Mouse (Mus musculus) cerebellum, adult 2 months (tissue): ENCODE measurements around the gene Dnase1l3. TPM values are rescaled to one million over a fixed set of nuclear protein-coding genes. Genes with fewer than 3 reads are reported as not detected.

Experiments used
- DNase-seq, 2 experiments: peaks; one replicate each; pipeline ENCODE4 v3.0.0; 2021
- H3K27ac ChIP-seq: fragments of 200-500 bp; 2 replicates; pipeline ENCODE4 v1.5.1; 2012; ENCODE audit warnings: low read length, control low read depth, inconsistent platforms; ENCODE audit not compliant: insufficient read depth
- H3K27me3 ChIP-seq: fragments of 200-500 bp; 2 replicates; pipeline ENCODE4 v1.6.1; 2012; ENCODE audit warnings: inconsistent platforms, mild to moderate bottlenecking, low read length, moderate library complexity; ENCODE audit not compliant: control insufficient read depth, insufficient read depth
- H3K4me1 ChIP-seq: fragments of 200-500 bp; 2 replicates; pipeline ENCODE4 v1.6.1; 2011; ENCODE audit warnings: low read length; ENCODE audit not compliant: control insufficient read depth, insufficient read depth
- H3K4me3 ChIP-seq: fragments of 200-500 bp; replicated peaks from 2 replicates; pipeline ENCODE3; 2011; ENCODE audit warnings: mild to moderate bottlenecking, low read depth, low read length, control low read depth; ENCODE audit not compliant: insufficient read depth
- CTCF ChIP-seq: fragments of 200-500 bp; IDR thresholded peaks from 2 replicates; pipeline ENCODE4 v1.5.1; 2011; ENCODE audit warnings: low read depth, mild to moderate bottlenecking, control low read depth, low read length, moderate library complexity, borderline replicate concordance; ENCODE audit not compliant: insufficient read depth
- POLR2A ChIP-seq: fragments of 200-500 bp; IDR thresholded peaks from 2 replicates; pipeline ENCODE4 v1.6.1; 2011; ENCODE audit warnings: low read length, control low read depth, borderline replicate concordance; ENCODE audit not compliant: insufficient read depth
- WGBS: fragments of 180-500 bp; shearing (Covaris S2); methylation state at CpG from one replicate; pipeline ENCODE4 v1.1.7; 2018; 5-methylcytosine and 5-hydroxymethylcytosine counted together
- polyA plus RNA-seq: library from polyadenylated mRNA; depleted of rRNA; stranded (reverse); fragments of >200 nt; gene quantifications from 2 replicates; pipeline ENCODE4 v1.2.3, GENCODE M21; 2012

The Dnase1l3 gene
- polyA plus RNA-seq, 1 experiment = 0.02 TPM

DNA sequence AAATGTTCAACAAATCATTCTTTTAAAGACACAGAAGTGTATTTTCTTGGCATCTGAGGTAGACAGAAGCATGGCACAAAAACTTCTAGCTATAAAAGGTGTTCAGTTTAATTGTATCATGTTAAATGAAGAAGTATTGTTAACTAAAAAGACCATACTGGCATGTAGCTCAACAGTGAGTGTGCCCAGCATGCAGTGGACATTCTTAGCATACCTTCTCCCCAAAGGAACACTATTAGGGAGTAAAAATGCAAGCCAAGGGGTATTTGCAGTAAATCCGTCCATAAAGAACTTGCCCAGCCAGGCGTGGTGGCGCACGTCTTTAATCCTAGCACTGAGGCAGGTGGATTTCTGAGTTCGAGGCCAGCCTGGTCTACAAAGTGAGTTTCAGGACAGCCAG, 42.0 kb upstream of the Dnase1l3 start:
- TF ChIP-seq CTCF (no peak), POLR2A (no peak)
- H3K27me3 ChIP-seq = no peaks in the 10 kb centered on the region
- H3K4me1 ChIP-seq = peaks cover 24% of the 10 kb centered on the region
- 92% methylated on average over 5 of the region's 5 CpGs for WGBS
- no peak overlapping the region for H3K27ac ChIP-seq
- no peak for DNase-seq
- no peak overlapping the region for H3K4me3 ChIP-seq

GRCm38 (mm10) chr14:8035951-8036350, 41.6 kb upstream of the Dnase1l3 start:
- Histone ChIP-seq H3K27me3 (no peaks in the 10 kb centered on the region), H3K4me1 (peaks cover 28% of the 10 kb centered on the region), H3K27ac (no peak overlapping the region), H3K4me3 (no peak overlapping the region)
- 94% methylated on average over 6 of the region's 6 CpGs for WGBS
- TF ChIP-seq CTCF (no peak), POLR2A (no peak)
- no peak for DNase-seq

- TF ChIP-seq POLR2A (no peak), CTCF (no peak)
- H3K27ac ChIP-seq = no peak overlapping the region
- 81% methylated on average over 5 of the region's 5 CpGs for WGBS
Observed at GRCm38 (mm10) chr14:8034561-8034960, 40.2 kb upstream of the Dnase1l3 start.

GRCm38 (mm10) chr14:8032087-8032944, 37.9 kb upstream of the Dnase1l3 start:
- DNase-seq = peak; percentile 66 to 87
- Histone ChIP-seq H3K4me1 (peaks cover 24% of the 10 kb centered on the region), H3K27me3 (no peaks in the 10 kb centered on the region), H3K4me3 (no peak overlapping the region), H3K27ac (peak overlapping the region; percentile 72)
- 8% methylated on average over 13 of the region's 13 CpGs for WGBS
- TF ChIP-seq POLR2A = no peak
- TF ChIP-seq CTCF = no peak

More at GRCm38 (mm10) chr14:8034561-8034960, 40.2 kb upstream of the Dnase1l3 start:
- DNase-seq = no peak
- Histone ChIP-seq H3K4me3 (no peak overlapping the region), H3K4me1 (peaks cover 32% of the 10 kb centered on the region), H3K27me3 (no peaks in the 10 kb centered on the region)

DNA sequence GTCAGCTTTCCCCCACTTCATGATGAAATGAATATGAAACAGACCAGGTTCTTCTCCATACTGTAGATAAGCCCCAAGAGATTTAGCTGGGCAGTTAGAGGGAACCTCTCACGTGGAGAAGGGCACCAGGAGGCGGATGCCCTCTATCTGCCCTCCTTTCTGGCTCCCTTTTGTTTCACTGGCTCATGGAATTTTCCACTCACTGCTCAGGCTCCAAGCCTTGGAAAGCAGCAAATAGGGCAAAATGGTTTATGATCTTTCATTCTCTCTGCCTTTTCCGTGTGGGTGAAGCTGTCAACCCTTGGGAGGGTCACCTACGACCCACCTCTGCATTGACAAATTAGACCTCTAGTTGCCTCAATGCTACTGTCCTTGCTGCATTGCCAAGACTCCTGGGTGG, 36.2 kb upstream of the Dnase1l3 start:
- peak overlapping the region; percentile 70 for H3K27ac ChIP-seq
- no peaks in the 10 kb centered on the region for H3K27me3 ChIP-seq
- 32% methylated on average over 4 of the region's 4 CpGs for WGBS
- no peak for TF ChIP-seq CTCF
- TF ChIP-seq POLR2A = no peak
- no peak overlapping the region for H3K4me3 ChIP-seq
- peaks cover 30% of the 10 kb centered on the region for H3K4me1 ChIP-seq
- peak; percentile 48 to 56 for DNase-seq

GRCm38 (mm10) chr14:8029752-8030151, 35.4 kb upstream of the Dnase1l3 start:
- peak overlapping the region; percentile 50; the same call in 1 of the 2 replicates for H3K27ac ChIP-seq
- H3K4me1 ChIP-seq = peaks cover 30% of the 10 kb centered on the region
- TF ChIP-seq CTCF (no peak), POLR2A (no peak)
- 98% methylated on average over 1 of the region's 1 CpGs for WGBS
- no peaks in the 10 kb centered on the region for H3K27me3 ChIP-seq
- no peak for DNase-seq
- H3K4me3 ChIP-seq = no peak overlapping the region

DNA sequence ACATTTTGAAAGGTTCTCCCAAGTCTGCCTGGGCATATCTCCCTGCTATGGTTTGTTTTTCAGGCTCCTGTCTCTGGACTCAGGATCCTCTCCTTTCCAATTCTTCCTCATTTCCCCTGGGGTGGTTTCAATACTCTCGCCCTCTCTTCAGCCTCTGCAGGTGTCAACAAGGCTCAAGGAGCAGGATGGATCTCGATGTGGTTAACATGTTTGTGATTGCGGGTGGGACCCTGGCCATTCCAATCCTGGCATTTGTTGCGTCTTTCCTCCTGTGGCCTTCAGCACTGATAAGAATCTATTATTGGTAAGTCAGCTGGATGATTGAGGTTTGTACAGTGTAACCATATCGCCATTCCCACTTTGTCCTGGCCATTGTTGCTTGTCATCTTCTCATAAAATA, 33.7 kb upstream of the Dnase1l3 start:
- 94% methylated on average over 5 of the region's 5 CpGs for WGBS
- no peak overlapping the region for H3K4me3 ChIP-seq
- H3K27ac ChIP-seq = no peak overlapping the region
- TF ChIP-seq POLR2A = no peak
- TF ChIP-seq CTCF = no peak
- no peaks in the 10 kb centered on the region for H3K27me3 ChIP-seq
- H3K4me1 ChIP-seq = peaks cover 30% of the 10 kb centered on the region
- DNase-seq = no peak
